Mouse (Mus musculus) cerebellum, postnatal 10 days (tissue): ENCODE data around the gene Elp5.
"Not testable (repeated sequence)": the region's sequence is repeated elsewhere in the genome, so short reads cannot be mapped to it uniquely, and the experiment has no call there.

Source experiments
- DNase-seq, 2 experiments: peaks; one replicate each; pipeline ENCODE4 v3.0.0; 2021; ENCODE audit warnings: mixed read lengths in 2 of 2

Elp5 gene

DNA sequence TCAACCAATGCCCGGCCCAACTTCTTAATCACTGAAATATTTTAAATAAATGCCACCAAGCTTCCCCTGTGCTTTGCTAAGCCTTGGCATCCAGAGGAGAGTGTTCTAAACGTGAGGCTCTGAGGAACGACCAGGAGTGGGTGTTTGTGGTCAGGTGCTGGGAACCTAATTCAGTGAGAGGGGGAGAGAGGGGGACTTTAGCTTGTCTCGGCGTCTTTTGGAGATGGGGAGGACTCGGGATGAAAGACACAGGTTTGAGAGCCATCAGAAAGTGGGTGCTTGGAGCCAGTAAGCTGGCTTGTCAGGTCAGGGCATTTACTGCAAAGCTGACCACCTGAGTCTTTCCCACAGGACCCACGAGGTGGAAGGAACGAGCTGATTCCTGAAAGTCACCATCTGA lies 50.5 kb downstream of the Elp5 start:
- DNase-seq = no peak

DNA sequence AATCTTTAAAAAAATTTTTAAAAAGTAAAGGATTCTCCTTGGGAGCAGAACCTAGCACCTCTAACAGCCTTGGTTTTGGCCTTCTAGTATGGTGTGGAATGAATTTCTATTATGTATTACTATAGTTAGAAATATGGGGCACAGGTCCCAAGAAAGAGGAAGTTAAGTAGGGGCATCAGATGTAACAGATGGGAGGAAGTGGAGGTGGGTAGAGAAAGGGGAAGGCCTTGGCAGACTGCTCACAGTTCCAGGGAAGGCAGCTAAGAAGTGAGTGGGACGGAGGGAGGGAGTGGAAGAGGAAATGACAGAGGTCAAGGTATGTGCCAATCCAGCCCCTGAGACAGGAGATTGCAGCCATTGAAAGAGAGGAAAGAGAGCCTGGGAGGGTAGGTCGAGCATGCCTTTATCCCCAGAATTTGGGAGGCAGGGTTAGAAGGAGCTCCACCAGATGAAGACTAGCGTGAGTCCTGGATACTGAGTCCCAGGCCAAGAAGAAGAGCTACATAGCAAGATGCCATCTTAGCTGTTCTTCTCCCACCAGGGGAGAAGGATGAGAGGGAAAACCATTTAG lies 51.3 kb downstream of the Elp5 start:
- no peak for DNase-seq

DNA sequence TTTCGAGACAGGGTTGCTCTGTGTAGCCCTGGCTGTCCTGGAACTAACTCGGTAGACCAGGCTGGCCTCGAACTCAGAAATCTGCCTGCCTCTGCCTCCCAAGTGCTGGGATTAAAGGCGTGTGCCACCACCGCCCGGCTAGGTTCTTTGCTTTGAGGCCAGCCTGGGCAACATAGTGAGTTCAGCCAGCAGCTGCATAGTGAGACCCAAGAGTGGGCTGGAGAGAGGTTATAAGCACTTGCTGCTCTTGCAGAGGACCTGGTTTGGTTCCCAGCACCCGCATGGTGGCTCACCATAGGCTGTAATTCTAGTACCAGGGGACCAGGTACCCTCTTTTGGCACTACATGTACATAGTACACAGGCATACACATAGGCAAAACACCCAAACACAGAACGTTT lies 52.1 kb downstream of the Elp5 start:
- DNase-seq = not testable (repeated sequence)

DNA sequence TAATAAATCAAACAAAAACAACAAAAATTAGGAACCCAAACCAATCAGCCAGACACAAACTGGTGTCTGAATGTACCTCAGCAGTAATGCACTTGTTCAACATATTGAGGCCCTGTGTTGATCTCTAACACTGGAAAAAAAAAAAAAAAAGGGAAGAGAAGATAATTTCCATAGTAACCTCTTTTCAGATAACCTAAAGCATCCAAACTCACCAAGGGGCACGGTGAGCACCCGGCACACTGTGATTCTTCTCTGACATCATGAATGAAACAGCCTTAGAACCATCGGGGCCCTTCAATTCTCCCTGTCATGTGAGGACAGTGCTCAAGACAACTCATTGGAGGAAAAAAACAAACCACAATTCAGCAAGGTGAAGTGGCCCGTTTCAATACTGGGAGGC lies 52.6 kb downstream of the Elp5 start:
- no peak for DNase-seq

DNA sequence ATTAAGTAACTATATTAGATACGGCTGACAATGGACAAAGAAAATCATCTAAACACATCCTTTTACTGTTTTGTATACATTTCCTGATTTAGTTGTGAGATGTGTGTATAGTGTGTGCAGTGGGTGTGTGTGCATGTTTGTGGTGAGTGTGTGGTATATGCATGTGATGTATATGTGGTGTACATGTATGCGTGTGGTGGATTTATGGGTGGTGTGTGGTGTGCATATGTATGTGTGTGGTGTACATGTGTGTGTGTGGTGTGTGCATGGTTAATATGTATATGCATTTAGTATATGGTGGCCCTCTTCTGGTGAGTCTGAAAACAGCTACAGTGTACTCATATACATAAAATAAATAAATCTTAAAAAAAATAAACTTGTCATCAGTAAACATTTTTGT lies 54.8 kb downstream of the Elp5 start:
- no peak for DNase-seq

DNA sequence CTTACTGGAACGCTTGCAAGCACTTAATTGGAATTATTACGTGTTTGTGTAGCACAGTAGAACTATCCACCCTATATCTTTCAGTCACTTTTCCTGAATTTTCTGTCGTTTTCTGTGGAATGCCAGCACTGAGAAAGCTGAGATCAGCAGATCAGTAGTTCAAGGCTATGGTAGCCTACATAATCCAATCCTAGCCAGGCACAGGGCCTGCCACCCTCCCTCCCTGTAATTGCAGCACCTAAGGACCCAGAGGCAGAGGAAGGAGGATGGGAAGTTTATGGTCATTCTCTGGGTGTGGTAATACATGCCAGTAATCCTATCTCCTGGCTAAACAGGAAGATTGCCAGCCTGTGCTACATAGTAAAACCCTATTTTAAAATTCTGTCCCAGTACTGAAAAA lies 59.5 kb downstream of the Elp5 start:
- DNase-seq = no peak

DNA sequence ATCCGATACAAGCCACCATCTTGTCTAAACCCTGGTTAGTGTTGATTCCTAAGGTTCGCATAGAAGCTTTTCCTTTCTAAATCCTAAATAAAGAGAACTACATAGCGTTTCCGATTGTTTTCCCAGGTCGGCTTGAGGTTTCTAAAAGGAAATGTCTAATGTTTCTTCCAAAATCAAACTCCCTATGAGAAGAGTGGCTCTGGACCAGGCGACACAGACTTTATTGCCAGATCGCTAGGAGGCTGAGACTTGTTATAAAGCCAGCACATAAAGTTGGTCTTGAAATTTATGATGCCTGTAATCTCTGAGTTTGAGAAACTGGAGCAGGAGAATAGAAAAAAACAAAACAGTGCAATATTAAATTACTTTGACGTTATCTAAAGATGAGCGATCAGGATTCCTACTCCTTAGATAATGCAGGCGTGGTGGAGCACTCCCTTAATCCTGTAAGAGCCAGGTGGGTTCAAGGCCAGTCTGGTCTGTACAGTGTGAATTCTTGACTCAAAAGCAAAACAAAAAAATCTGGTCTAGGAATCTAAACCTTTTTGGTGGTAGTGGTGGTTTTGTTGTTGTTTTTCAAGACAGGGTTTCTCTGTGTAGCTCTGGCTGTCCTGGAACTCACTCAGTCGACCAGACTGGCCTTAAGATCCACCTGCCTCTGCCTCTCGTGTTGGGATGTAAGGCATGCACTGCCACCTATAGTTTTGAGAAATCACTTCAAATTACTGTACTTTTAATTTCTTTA lies 60.1 kb downstream of the Elp5 start:
- DNase-seq = no peak

DNA sequence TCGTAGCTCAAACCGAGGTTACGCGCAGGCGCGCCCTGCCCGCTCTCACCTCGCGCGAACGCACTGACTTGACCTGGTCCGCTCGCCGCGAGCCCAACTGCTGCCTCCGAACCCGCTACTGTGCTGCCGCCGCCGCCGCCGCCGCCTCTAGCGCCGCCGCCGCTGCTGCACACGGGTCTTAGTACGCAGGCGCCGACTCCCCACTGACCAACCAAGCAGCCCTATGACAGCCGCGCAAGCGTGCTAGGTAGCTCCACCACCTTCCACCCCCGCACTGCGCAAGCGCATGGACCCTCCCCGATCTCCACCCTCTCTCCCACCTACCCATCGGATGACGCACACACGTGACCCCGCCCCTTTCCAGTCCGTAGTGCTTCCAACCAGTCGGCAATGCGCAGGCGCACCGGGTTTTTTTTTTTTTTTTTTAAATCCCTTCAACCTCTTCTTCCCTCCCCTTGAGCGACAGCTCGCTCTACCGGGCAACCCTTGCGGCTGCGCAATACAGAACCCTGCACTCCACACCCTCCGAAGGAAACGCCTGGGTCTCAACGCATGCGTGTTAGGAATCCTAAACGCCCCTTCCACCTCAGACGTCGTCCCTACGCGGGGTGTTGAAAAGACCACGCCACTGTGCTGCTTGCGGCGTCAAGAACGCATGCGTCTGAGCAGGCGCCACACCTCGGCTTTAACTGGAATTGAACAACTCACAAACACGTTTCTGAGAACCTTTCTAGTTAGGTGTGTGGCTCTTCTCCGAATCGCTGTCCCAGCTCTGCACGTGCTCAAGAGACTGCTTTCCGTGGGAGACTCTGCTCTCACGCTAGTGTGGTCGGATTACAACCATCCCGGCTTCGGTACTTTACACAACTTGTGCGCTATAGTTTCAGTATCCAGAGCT lies 61.0 kb downstream of the Elp5 start, which contains the start of gene Eif5a:
Eif5a (minus strand) TSS at position 845 of the 898 bp plus-strand sequence.
- DNase-seq = peak; percentile 100

DNA sequence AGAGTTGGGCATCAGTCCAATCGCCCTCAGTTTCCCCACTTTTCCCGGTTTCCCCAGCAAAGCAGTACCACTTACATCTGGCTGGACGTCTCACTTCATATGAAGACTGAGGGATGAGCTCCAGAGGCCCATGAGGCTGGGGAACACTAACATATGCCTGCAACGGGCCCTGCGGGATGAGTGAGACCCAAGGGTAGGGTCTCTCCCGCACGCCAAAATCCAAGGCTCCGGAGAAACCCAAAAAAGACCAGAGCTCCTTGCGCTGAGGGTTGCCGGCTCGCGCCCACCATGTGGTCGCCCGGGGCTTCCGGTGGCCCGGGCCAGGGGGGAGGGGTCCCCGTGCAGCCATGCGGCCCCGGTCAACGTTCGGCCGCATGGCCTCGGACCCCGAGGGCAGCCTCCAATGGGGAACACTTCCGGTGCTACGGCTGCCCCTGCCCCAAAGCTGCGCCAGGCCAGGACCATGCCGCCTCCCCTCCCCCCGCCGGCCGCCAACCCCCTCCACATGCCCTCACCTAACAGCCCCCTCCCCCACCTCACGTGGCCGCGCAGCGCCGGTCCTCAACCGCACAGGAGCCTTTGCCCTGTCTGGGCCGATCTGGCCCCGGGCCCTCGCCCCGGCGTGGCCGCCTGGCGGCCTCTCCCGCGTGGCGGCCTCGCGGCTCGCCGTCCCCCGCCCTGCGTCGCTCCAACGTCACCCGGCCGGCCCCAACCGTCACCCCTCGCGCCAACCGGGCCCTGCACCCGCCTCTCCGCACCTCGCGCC lies 61.9 kb downstream of the Elp5 start:
- DNase-seq = peak; percentile 80 to 82

DNA sequence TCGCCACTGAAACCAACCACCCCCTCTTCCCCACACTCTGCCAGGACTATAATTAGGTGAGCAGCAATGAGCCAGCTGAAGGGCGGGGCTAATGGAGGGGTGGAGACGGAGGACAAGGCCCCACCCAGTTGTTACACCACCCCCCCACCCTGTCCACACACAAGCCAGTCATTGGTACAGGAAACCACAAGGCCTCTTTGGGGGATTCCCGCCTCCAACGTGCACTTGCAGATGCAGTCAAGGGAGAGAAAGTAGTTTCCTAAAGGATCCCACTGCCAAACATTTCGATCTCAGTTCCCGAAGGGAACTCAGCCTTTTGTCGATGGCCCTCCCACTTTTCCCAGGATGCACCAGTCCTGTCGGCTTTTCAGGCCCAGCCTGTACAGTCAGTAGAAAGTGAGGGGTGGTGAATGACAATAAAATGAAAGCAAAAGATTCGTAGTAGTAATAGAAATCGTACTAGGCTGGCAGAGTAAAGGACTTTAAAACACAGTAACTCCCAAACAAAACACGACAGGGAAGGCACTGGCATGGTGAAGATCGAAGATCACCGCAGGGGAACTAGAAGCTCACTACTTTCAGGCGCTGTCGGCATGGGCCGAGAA lies 62.6 kb downstream of the Elp5 start:
- peak; percentile 82 for DNase-seq

DNA sequence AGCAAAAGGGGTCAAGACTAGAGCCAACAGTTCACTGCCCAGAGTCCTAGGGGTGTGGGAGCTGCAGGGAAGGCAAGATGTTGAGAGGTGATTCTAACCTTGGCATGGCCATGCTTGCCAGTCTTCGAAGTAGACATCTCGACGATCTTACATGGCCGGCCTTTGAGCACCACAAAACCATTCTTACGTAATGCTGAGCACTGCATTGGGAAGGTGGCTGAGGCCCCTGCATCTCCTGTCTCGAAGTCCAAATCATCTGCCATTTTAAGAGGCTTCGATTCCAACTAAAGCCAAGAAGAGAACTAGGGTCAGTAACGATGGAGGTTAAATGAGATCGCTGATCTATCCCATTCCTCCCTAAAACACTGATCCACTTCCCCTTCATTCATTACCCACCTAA lies 63.3 kb downstream of the Elp5 start:
- DNase-seq = no peak
